Mouse (Mus musculus) urinary bladder, adult 2 months (tissue): Measurements from ENCODE around the gene Apbb2. TPM values are rescaled to one million over a fixed set of nuclear protein-coding genes. Genes with fewer than 3 reads are reported as not detected.

Source experiments
- DNase-seq: peaks from one replicate; pipeline ENCODE4 v3.0.0; 2022; ENCODE audit warnings: low spot score
- polyA plus RNA-seq: library from polyadenylated mRNA; depleted of rRNA; stranded (reverse); fragments of >200 nt; gene quantifications from 2 replicates; pipeline ENCODE4 v1.2.3, GENCODE M21; 2012; rRNA removed

Apbb2 gene
- 12.3 and 21.0 TPM in 2 replicates for polyA plus RNA-seq

GRCm38 (mm10) chr5:66618597-66618996, at the start of gene Apbb2:
Gene Apbb2 (minus strand): TSS chr5:66618784.
- peak; percentile 95 for DNase-seq

- DNase-seq, result no peak
Observed at GRCm38 (mm10) chr5:66654220-66654619, 35.6 kb upstream of the Apbb2 start.

GRCm38 (mm10) chr5:66647504-66647903, 28.9 kb upstream of the Apbb2 start:
- no peak for DNase-seq

- DNase-seq, result no peak
Observed at GRCm38 (mm10) chr5:66643260-66643659, 24.7 kb upstream of the Apbb2 start.

GRCm38 (mm10) chr5:66642156-66642555, 23.6 kb upstream of the Apbb2 start:
- DNase-seq, result no peak

- DNase-seq, result no peak
Observed at GRCm38 (mm10) chr5:66635459-66636079, 17.0 kb upstream of the Apbb2 start.

- DNase-seq, result no peak
Observed at GRCm38 (mm10) chr5:66627805-66628204, 9.2 kb upstream of the Apbb2 start.

- DNase-seq, result peak; percentile 89
Observed at GRCm38 (mm10) chr5:66620191-66620625, 1.6 kb upstream of the Apbb2 start.

- DNase-seq, result no peak
Observed at GRCm38 (mm10) chr5:66619675-66620074, 1.1 kb upstream of the Apbb2 start.

GRCm38 (mm10) chr5:66619195-66619594, 611 bp upstream of the Apbb2 start:
- DNase-seq, result no peak

- DNase-seq, result no peak
Observed at GRCm38 (mm10) chr5:66617921-66618460, 593 bp downstream of the Apbb2 start.

- DNase-seq, result no peak
Observed at GRCm38 (mm10) chr5:66614940-66615339, 3.6 kb downstream of the Apbb2 start.

- DNase-seq, result no peak
Observed at GRCm38 (mm10) chr5:66613725-66614124, 4.9 kb downstream of the Apbb2 start.

GRCm38 (mm10) chr5:66612964-66613363, 5.6 kb downstream of the Apbb2 start:
- no peak for DNase-seq

- DNase-seq, result no peak
Observed at GRCm38 (mm10) chr5:66611851-66612250, 6.7 kb downstream of the Apbb2 start.

- no peak for DNase-seq
Observed at GRCm38 (mm10) chr5:66611361-66611760, 7.2 kb downstream of the Apbb2 start.

- no peak for DNase-seq
Observed at GRCm38 (mm10) chr5:66610270-66610669, 8.3 kb downstream of the Apbb2 start.

- DNase-seq, result no peak
Observed at GRCm38 (mm10) chr5:66609306-66609705, 9.3 kb downstream of the Apbb2 start.

- no peak for DNase-seq
Observed at GRCm38 (mm10) chr5:66607801-66608200, 10.8 kb downstream of the Apbb2 start.

- DNase-seq, result no peak
Observed at GRCm38 (mm10) chr5:66607201-66607600, 11.4 kb downstream of the Apbb2 start.

GRCm38 (mm10) chr5:66605636-66606035, 12.9 kb downstream of the Apbb2 start:
- no peak for DNase-seq

GRCm38 (mm10) chr5:66604423-66604822, 14.2 kb downstream of the Apbb2 start:
- no peak for DNase-seq

GRCm38 (mm10) chr5:66603746-66604145, 14.8 kb downstream of the Apbb2 start:
- no peak for DNase-seq

- no peak for DNase-seq
Observed at GRCm38 (mm10) chr5:66603223-66603622, 15.4 kb downstream of the Apbb2 start.
